Mouse (Mus musculus) CD4-positive, CD25-positive, alpha-beta regulatory T cell, adult 4 months (primary cell): Measurements from ENCODE around the gene Rpl22. TPM values are rescaled to one million over a fixed set of nuclear protein-coding genes. Genes with fewer than 3 reads are reported as not detected.

Experiments used
- ATAC-seq: one replicate; pipeline ENCODE4 v1.8.0; 2017
- polyA plus RNA-seq, 2 experiments: library from polyadenylated mRNA; unstranded; fragments of 100-300 nt; shearing (Covaris generic); gene quantifications; one replicate each; pipeline ENCODE4 v1.2.1; 2017

The Rpl22 gene
- polyA plus RNA-seq = 1,000 to 10,000 TPM in 1 of 2 experiments, 100 to 1,000 TPM in 1; 772 to 1,018 TPM

- peak; percentile 97 for ATAC-seq
These were observed at the start of gene Rpl22 for GRCm38 (mm10) chr4:152325574-152326411. Gene Rpl22, plus strand, starts transcription at chr4:152325742.

- no peak for ATAC-seq
These were observed 48.9 kb upstream of the Rpl22 start for GRCm38 (mm10) chr4:152276389-152277347.

GRCm38 (mm10) chr4:152277916-152278315 lies 47.6 kb upstream of the Rpl22 start:
- ATAC-seq = no peak

- ATAC-seq = no peak
These were observed 46.6 kb upstream of the Rpl22 start for GRCm38 (mm10) chr4:152278986-152279385.

GRCm38 (mm10) chr4:152281601-152282000 lies 43.9 kb upstream of the Rpl22 start:
- ATAC-seq = no peak

GRCm38 (mm10) chr4:152282721-152283120 lies 42.8 kb upstream of the Rpl22 start:
- ATAC-seq = no peak

- peak; percentile 95 for ATAC-seq
These were observed 42.2 kb upstream of the Rpl22 start for GRCm38 (mm10) chr4:152283186-152283950.

- ATAC-seq = no peak
These were observed 40.0 kb upstream of the Rpl22 start for GRCm38 (mm10) chr4:152285505-152285904.

GRCm38 (mm10) chr4:152286183-152286582 lies 39.4 kb upstream of the Rpl22 start:
- no peak for ATAC-seq

- no peak for ATAC-seq
These were observed 38.7 kb upstream of the Rpl22 start for GRCm38 (mm10) chr4:152286887-152287286.

GRCm38 (mm10) chr4:152287317-152288120 lies 38.0 kb upstream of the Rpl22 start:
- no peak for ATAC-seq

GRCm38 (mm10) chr4:152288398-152288945 lies 37.1 kb upstream of the Rpl22 start:
- ATAC-seq = no peak

- ATAC-seq = no peak
These were observed 35.2 kb upstream of the Rpl22 start for GRCm38 (mm10) chr4:152290385-152290784.

GRCm38 (mm10) chr4:152290991-152291390 lies 34.6 kb upstream of the Rpl22 start:
- ATAC-seq = no peak

GRCm38 (mm10) chr4:152291562-152291961 lies 34.0 kb upstream of the Rpl22 start, which contains the start of gene Hes3:
Gene Hes3, minus strand, starts transcription at chr4:152291662.
- no peak for ATAC-seq

GRCm38 (mm10) chr4:152292102-152292765 lies 33.3 kb upstream of the Rpl22 start:
- no peak for ATAC-seq

- ATAC-seq = no peak
These were observed 31.2 kb upstream of the Rpl22 start for GRCm38 (mm10) chr4:152294188-152294929.

- peak; percentile 11 for ATAC-seq
These were observed 29.6 kb upstream of the Rpl22 start for GRCm38 (mm10) chr4:152295916-152296315.

- ATAC-seq = no peak
These were observed 29.2 kb upstream of the Rpl22 start for GRCm38 (mm10) chr4:152296371-152296770.
